Mouse (Mus musculus): ENCODE measurements around the gene Tnfrsf25. TPM values are rescaled to one million over a fixed set of nuclear protein-coding genes. Genes with fewer than 3 reads are reported as not detected.
A peak's percentile ranks its signal among the peaks of the same experiment; 100 is the strongest.

Tnfrsf25 gene
- 10 to 100 TPM; 13.5 to 18.0 TPM for total RNA-seq (2021)

DNA sequence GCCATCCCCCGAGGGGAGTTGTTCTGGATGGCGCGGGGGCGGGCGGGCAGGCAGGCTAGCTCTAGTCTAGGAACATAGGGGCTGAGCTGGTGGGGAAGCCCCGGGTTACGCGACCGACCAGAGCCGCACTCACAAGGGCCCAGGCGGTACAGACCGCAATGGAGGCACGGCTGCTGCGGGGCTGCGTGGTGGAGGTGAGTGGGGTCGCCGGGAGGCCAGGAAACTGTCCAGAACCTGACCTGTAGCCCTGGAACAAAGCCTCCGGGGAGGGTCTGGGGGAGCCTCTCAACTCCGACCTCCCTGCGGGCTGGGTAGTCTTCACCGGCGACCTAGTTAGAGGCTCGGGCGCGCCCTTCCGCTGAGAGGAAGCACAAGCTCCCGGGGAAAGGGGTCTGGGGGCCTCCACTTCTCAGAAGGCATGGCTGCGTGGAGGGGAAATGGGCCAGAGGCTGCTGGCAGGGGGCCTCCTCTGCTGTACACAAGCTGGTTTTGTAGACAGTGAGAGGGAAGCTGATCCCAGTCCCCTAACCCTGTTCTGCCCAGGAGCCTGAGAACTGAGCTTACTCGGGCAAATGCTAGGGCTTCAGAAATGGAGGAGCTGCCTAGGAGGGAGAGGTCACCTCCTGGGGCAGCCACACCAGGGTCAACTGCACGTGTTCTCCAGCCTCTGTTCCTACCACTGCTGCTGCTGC lies at the start of gene Tnfrsf25:
TSS of gene Tnfrsf25 (plus strand) at position 14 of the 692 bp plus-strand sequence.
- DNase-seq (ENCODE audit: low spot score in 2 of 2), result no peak
- intact Hi-C loops (cut with DNase I), result no loop called here

DNA sequence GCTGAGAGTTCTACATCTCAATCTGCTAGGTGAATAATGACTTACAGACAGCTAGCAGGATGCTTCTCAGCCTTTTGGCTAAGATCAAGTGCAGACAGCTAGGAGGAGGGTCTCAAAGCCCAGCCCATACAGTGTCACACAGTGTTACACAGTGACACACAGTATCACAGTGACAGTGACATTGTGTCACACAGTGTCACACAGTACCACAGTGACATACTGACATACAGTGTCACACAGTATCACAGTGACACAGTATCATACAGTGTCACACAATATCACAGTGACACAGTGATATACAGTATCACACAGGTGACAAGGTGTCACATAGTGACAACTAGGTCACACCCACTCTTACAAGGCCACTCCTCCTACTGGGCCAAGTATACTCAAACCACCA lies 48.5 kb upstream of the Tnfrsf25 start:
- intact Hi-C loops (cut with DNase I), result no loop called here
- no peak for DNase-seq (ENCODE audit: low spot score in 2 of 2)

DNA sequence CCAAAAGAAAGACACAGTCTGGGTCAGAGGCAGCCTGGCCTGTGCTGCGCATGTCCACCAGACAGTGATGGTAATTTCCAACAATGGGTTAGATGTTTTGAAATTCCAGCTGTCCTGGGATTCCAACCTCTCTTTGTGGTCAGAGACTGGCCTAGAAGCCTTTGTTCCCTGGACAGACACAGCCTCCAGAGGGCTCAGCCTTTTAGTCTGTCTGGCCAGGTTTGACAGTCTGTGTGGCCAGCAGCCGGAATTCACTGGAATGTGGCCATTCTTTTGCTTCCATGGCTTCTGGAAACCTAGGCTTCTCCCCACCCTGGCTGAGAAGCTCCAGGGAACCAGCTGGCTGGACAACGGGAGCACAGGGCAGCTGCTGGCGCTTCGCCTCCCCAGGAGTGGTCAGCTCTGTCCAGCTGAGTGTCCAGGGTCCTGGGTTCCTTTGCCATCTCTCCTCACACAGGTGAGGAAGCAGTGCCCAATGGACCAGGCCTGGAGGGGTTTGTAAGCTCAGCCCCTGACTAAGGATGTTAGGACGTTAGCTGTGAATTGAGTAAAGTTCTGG lies 47.5 kb upstream of the Tnfrsf25 start:
- DNase-seq (ENCODE audit: low spot score in 2 of 2), result no peak
- intact Hi-C loops (cut with DNase I), result no loop called here

DNA sequence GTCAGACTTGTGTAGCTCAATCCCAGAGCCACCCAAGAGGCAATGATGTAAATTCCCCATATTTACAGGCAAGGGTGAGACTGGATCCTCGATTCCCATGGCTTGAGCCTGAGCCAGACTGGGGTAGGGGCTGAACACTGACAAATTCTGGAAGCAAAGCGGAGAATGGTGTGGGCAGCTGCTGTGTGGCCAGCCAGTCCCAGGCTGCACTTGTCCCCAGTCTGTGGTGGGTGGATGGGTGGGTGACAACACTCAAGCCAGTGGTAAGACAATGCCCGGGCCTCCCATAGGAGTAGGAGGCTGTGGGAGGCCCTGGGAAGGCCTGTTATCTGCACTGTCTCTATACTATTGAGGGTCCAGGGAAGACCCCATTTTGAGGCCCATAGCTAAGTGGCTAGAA lies 46.5 kb upstream of the Tnfrsf25 start:
- intact Hi-C loops (cut with DNase I), result no loop called here
- DNase-seq (ENCODE audit: low spot score in 2 of 2), result no peak

DNA sequence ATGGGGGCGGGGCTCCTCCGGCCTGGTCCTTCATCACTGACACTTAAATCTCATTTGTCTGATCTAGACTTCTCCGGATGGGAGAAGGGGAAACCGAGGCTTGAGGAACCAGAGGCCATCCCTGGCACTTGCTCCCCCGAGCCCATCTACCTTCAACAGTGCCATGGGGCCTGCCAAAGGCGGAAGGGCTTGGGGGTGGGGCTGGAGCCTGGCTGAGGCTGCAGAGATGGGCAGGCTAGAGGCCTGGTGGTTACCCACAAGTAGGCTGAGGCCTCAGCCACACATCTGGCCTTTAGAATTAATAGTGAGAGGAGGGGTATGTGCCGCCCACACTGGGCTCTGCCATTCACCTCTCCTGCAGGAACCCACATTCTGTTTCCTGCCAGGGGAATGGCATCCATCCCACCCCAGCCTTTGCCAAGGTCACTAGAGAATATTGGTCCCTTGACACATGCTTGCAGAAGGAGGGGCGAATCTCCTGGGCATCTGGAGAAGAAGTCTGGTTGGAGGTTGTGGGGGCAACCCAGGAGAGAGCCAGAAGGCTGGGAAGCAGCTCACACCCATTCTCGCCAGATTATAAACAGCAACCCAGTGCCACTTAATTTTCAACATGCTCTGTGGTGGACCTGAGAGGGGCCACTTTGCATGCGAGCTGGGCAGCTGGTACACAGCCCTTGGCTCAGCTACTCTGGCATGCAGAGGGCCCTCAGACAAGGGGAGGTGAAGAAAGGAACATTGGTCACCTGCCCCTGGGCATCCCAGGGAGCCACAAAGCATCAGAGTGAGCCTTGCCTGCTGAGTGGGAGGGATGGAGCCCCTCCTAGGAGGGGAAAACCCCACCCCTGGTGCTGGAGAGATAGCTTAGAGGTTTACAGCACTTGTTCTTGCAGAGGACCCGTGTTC lies 45.0 kb upstream of the Tnfrsf25 start:
- no peak for DNase-seq (ENCODE audit: low spot score in 2 of 2)
- intact Hi-C loops (cut with DNase I), result no loop called here

DNA sequence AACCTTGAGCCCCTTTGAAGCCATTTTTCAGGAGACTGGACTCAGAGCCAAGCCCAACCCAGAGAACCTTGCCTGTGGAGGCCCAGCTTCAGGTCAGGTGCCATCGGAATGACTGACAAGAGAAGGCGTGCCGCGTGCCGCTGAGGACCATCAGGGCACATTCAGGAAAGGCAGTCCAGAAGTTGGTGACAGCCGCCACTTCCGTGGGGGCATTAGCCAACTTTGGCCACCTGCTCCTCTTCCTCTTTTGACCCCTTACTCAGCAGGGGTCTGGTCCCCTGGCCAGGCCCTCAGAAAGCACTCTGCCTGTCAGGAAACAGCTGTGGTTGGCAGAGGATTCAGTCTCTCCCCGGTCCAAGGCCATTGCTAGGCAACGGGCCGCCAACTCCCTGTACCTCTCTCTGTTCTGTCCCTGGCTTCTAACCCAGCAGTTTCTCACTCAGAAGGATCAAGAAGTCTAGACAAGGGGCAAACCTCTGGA lies 43.6 kb upstream of the Tnfrsf25 start, which contains the start of gene Plekhg5:
TSS of gene Plekhg5 (plus strand) at position 378 of the 481 bp plus-strand sequence.
- intact Hi-C loops (cut with DNase I), result no loop called here
- peak in 1 of 2 experiments; percentile 47 for DNase-seq (ENCODE audit: low spot score in 2 of 2)

DNA sequence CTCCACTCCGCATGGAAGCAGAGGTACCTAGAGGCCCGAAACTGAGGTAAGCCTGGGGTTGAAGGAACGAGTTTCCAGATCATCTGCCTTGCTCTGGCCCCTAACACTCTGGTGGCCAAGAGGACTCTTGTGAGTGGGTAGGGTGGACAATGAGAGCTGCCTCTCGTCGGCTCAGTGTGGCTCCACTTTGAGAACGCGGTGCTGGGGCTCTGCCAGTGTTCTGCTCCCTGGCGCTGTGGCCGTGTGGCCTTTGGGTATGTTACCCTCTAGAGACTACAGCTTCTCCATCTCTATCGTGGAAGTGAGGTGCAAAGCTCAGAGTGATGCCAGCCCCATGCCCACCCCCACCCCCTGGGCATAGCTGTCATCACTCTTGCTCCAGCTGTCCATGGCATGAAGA lies 43.1 kb upstream of the Tnfrsf25 start:
- no peak for DNase-seq (ENCODE audit: low spot score in 2 of 2)
- intact Hi-C loops (cut with DNase I), result no loop called here

DNA sequence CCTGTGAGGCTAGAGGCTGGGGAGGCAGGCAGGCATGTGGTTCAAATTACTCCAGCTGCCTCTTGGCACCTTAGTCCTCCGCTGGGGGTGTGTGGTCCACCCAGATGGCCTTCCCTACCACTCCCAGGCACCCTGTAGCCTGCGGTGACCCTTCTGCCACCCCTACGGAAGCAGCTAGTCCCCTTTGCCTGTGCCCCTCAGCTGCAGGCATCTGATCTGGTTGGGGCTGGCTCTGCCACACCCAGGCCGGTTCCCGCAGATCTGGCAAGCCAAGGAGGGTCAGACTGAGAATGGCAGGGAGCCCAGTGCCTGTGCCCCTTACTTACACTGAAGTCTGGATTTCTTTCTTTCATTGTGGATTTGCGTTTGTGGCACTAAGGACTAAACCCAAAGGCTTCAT lies 42.0 kb upstream of the Tnfrsf25 start:
- intact Hi-C loops (cut with DNase I), result no loop called here
- DNase-seq (ENCODE audit: low spot score in 2 of 2), result no peak

DNA sequence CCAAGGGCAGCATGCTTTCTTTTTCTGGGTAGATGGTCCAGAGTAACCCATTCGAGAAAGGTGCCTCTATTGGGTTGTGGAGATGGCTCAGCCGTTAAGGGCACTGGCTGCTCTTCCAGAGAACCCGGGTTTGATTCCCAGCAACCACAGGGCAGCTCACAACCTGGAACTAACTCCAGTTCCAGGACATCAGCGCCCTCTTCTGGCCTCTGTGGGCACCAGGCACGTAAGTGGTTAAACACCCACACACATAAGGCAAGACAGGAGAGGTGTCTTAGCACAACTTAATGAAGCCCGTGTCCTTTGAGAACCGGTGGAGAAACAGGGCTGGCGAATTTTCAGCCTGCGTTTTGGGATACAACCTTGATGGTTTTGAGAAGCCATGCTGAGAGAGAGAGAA lies 41.2 kb upstream of the Tnfrsf25 start:
- intact Hi-C loops (cut with DNase I), result no loop called here
- DNase-seq (ENCODE audit: low spot score in 2 of 2), result no peak

DNA sequence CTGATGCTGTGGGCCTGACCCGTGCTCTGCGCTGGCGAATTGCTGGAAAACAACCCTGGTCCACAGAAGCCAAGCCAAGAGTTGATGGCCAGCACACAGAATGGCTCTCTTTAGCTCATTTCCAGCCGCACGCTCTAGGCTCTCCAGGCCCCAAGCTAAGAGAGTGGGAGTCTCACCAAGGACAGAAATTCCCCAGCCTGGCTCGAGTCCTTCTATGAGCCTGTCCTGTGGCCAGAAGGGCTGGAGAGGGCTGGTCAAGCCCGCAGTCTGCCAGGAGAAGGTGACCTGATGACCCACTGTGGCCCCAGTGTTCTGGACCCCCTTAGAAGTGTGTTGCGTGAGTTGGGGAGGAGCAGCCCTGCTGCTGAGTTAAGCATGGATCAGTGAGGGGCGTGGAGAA lies 38.5 kb upstream of the Tnfrsf25 start:
- intact Hi-C loops (cut with DNase I), result no loop called here
- no peak for DNase-seq (ENCODE audit: low spot score in 2 of 2)

DNA sequence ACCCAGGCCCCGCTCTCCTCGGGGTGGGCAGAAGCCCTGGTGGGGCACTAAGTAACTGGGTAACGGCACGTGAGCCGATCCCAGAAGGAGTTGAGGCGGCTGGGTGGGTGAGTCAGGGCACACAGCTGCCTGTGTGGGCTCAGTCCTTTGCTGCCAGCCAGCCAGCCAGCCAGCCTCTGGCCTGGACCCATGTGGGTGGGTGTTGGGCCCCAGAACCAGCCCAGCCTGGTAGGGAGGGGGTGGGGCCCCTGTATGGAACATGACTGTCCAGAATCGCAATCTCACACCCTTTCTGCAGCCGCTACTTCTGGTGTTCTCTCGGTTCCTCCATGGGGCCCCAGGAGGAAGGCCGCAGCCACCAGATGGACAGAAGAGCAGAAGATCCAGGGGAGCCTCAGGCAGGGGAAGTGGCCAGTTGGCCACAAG lies 37.6 kb upstream of the Tnfrsf25 start:
- intact Hi-C loops (cut with DNase I), result no loop called here
- DNase-seq (ENCODE audit: low spot score in 2 of 2), result peak in 1 of 2 experiments; percentile 66

DNA sequence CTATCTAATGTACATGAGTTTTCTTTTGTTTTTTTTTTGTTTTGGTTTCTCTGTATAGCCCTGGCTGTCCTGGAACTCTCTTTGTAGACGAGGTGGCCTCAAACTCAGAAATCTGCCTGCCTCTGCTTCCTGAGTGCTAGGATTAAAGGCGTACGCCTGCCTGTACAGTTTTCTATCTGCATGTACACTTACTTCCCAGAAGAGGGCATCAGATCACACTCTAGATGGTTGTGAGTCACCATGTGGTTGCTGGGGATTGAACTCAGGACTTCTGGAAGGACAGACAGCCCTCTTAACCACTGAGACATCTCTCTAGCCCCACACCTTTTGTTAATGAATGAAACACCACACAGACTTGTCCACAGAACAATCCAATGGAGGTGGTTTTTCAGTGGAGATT lies 36.5 kb upstream of the Tnfrsf25 start:
- no peak for DNase-seq (ENCODE audit: low spot score in 2 of 2)
- intact Hi-C loops (cut with DNase I), result no loop called here

DNA sequence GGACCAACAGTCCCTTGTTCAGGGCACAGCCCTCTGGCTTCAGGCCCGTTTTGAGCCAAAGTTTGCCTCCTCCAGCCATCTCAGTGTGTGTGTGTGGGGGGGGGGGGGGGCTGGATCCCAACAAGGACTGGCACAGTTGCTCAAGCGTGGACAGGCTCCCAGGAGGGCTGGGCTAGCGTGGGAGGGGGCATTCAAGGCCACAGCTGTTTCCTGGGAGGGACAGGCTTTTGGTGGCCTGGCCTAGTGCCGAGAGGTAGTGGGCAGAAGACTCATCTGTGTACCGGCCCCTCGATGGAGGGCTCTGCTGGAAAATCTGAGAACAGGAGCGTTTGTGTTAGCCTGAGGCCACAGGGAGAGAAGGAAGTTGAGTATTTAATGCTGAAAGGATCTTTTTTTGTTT lies 35.8 kb upstream of the Tnfrsf25 start:
- DNase-seq (ENCODE audit: low spot score in 2 of 2), result no peak
- intact Hi-C loops (cut with DNase I), result no loop called here

DNA sequence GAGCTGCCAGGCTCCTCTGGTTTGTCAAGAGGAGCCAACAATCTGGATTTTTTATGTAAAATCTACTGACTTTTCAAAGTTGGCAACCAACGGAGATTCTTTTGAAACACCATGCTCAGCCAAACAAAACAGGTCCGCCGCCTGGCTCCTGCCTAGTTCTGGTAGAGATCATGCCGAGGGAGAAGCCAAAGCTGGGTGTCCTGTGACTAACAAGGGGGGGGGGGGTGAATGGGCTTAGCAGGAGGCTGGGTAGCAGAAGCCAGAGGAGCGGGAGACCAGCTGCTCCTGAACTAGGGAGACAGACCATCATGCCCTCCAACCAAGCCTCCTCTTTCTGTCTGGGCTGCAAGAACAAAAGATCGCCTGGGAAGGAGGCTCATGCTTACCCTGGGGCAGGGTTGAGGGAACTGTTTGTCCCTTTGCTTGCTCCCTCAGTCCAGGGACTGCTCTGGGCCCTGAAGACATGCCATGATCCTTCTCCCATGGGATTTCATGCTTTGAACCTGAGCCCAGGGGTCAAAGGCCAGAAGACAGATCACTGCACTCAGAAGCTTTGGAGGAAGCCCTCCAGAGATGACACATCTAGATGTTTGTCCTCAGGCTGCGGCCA lies 32.0 kb upstream of the Tnfrsf25 start:
- DNase-seq (ENCODE audit: low spot score in 2 of 2), result no peak
- intact Hi-C loops (cut with DNase I), result no loop called here

DNA sequence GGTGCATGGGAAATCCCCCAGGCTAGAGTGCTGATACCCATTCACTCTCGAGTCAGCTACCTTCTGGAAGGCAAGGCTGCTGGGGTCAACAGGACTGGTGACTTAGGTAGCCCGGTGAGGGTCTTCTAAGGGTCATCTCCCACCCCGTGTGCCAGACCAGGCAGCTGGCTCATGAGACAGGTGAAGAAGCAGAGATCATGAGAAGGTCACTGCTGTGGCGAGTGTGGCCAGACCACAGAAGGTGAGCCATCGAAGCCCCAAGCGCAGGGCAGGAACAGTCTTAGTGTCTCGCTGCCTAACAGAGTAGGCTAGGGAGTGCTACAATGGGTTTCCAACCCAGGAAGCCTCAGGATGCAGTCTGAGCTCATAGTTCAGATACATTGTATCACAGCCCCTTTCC lies 31.1 kb upstream of the Tnfrsf25 start:
- no peak for DNase-seq (ENCODE audit: low spot score in 2 of 2)
- intact Hi-C loops (cut with DNase I), result no loop called here

DNA sequence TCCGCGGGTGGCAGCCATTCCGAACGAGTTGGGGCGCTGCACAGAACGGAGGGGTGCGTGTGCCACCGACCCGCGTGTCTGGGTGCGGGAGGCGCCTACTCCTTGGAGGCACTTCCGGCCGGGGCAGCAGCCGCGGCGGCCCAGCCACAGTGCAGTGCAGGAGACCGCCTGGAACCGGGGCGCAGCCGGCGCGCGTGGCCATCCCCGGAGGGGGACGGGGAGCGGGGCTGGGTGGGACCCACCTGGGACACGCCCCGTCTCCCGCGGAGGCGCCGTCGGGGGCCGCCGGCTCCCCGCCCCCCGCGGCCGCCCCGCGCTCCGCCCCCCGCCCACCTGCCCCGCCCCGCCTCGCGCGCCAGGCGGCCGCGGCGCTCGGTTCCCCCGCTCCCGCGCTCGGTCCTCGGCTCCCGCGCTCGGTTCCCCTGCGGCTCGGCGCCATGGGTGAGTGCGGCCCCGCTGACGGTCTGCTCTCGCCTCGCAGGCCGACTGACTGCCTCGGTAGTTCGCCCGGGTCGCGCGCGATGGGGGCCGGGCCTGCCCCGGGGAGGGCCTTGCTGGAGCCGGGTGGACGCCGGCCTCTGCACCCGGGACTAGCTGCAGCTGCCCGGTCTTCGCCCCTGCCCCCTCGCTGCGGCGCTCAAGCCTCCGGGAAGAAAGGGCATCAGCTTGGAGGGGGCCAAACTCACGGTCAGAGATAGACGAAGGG lies 29.1 kb upstream of the Tnfrsf25 start:
- DNase-seq (ENCODE audit: low spot score in 2 of 2), result peak; percentile 55

DNA sequence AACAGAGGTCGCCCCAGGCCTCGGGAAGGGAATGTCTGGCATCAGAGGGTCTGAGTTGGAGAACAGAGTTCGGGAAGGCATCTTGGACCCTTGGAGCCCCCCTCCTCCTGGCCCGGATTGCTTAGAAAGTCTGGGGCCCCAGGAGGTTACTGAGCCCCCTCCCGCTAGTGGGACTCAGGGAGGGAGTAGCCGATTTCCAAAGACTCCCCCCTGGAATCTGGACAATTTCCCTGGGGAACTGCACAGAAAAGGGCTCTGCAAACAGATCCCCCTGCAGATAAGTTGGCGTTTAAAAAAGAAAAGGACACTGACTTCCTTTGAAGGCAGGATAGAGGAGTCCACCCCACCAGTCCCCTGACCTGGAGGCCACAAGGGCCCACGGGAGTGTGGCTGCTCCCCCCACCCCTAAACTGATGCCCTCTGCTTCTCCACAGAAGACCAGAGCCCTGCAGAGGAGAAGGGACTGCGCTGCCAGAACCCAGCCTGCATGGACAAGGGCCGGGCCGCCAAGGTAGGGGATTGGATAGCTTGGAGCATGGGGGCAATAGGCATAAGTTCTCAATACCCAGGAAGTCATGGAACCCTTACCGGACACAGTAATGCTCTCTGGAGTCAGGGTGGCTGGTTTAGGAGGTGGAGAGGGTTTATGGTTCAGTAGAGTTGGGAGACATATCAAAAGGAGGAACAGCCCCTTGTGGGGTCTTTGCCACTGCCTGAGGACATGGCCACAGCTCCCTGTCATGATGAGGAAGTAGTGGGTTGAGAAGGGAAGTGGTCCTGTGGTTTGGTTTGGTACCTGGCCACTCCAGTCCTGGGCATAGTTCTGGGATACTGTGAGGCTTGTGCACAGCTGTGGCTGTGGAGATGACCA lies 28.3 kb upstream of the Tnfrsf25 start:
- peak in 1 of 2 experiments; percentile 35 for DNase-seq (ENCODE audit: low spot score in 2 of 2)
- intact Hi-C loops (cut with DNase I), result loop anchor here (1.0 to 2.0 kb wide), 3 partner anchors 13 to 79 kb away; partner anchors contain the start of genes Klhl21, Nol9 and Tas1r1

More for the DNA sequence above, 29.1 kb upstream of the Tnfrsf25 start:
- intact Hi-C loops (cut with DNase I), result loop anchor here (2.0 kb wide), 1 partner anchor 48 kb away; the partner anchor contains the start of genes Nol9 and Tas1r1

DNA sequence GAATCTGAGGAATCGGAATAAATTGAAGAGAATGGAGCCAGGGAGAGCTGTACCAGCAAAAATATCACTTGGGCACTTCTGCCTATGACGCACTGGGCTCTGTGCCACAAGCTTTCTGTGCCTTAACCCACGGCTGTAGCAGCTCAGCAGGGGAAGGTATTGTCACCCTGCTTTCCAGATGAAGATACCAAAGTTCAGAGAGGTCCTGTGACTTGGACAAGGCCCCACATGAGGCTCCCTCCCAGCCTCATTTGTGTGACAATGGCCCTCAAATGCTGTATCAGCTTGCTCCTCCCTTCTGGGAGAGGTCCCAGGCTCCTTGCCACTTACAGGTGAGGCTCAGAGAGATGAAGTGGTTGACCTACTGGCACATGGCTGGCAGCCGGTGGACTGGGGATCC lies 27.6 kb upstream of the Tnfrsf25 start:
- intact Hi-C loops (cut with DNase I), result loop anchor here (1.0 kb wide), 2 partner anchors 12 to 80 kb away; partner anchors contain the start of gene Klhl21
- peak; percentile 70 to 86 for DNase-seq (ENCODE audit: low spot score in 2 of 2)

Data from left cerebral cortex, postnatal 25 days (tissue).